Mouse (Mus musculus) layer of hippocampus, postnatal 36 days (tissue): Measurements from ENCODE around the gene Slc45a1. TPM values are rescaled to one million over a fixed set of nuclear protein-coding genes. Genes with fewer than 3 reads are reported as not detected.
A peak's percentile ranks its signal among the peaks of the same experiment; 100 is the strongest.
"Not testable (repeated sequence)": the region's sequence is repeated elsewhere in the genome, so short reads cannot be mapped to it uniquely, and the experiment has no call there.

Source experiments
- DNase-seq, 2 experiments: peaks; one replicate each; pipeline ENCODE4 v3.0.0; 2022
- total RNA-seq, 2 experiments: library from RNA; stranded (reverse); gene quantifications; 2 replicates each; pipeline ENCODE4 v1.2.3; 2021

Gene Slc45a1
- total RNA-seq, 2 experiments from 2014 or later: 35.0 to 36.2 TPM

DNA sequence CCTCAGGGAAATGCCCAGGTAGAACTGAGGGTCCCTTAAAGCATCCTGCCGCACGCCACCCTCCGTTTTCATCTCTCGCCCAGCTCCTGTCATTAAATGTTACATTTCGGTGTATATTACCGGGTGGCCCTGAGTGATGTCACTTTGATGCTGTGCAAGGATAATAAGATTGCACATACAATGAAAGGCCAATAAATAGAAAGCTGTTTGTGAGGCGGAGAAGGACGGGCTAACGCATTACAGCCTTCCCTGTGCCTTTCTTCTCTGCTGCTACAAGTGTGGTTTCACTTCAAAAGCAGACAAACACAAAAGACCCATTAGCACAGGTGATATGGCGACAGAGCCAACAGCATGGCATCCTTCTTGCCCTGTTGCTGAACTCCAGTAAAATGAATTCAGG is 50.5 kb downstream of the Slc45a1 start:
- DNase-seq: no peak

DNA sequence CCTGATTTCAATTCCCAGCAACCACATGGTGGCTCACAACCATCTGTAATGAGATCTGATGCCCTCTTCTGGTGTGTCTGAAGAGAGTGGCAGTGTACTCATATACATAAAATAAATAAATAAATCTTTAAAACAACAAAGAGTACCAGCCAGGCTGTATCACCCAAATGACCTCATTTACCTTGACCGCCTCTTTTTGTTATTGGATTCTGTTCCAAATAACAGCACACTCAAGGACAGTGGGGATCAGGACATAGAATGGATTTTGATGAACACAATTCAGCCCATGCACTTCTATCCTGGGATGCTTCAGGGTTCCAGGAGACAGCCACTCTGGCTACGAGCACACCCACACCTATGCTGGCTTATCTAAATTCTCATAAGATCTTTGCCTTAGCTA is 51.5 kb downstream of the Slc45a1 start:
- DNase-seq: not testable (repeated sequence)

GRCm38 (mm10) chr4:150599119-150599992 is 52.6 kb downstream of the Slc45a1 start:
- DNase-seq: no peak

- DNase-seq: no peak
These were observed 53.3 kb downstream of the Slc45a1 start for GRCm38 (mm10) chr4:150598686-150599085.

- no peak for DNase-seq
These were observed 56.0 kb downstream of the Slc45a1 start for GRCm38 (mm10) chr4:150595991-150596390.

DNA sequence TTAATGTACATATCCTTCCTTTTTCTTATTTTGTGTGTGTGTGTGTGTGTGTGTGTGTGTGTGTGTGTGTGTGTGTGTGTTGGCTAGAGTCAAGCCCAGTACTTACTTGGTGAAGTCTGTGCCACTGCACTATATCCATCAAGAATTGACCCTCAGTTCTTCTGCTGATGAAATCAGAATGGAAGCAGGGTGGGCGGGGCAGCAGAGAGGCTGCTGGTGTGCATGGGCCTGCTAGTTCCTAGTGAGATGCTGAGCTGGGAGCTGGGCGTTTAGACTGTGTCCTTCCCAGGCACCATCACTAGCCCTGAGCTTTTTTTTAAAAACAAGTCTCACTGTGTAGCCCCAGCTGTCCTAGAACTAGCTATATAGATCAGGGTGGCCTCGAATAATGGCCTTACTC is 56.9 kb downstream of the Slc45a1 start:
- DNase-seq: no peak

DNA sequence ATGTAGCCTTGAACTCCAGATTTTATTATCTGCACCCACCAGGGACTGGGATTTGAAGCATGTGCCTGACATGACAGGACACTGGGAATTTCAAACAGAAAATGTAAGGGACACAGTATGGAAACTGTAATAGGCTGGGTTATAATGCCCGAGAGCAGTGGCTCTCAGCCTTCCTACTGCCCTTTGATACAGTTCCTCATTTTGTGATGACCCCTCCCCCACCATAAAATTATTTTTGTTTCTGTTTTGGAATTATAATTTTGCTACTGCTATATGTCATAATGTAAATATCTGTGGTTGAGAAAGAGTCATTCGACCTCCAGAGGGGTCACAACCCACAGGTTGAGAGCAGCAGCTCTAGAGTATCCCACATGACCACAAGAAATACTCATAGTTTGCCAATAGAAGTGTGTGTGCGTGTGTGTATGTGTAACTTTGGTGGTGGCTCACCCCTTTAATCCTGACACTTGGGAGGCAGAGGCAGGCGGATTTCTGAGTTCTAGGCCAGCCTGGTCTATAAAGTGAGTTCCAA is 57.6 kb downstream of the Slc45a1 start:
- no peak for DNase-seq

- DNase-seq: no peak
These were observed 58.3 kb downstream of the Slc45a1 start for GRCm38 (mm10) chr4:150593473-150594217.

DNA sequence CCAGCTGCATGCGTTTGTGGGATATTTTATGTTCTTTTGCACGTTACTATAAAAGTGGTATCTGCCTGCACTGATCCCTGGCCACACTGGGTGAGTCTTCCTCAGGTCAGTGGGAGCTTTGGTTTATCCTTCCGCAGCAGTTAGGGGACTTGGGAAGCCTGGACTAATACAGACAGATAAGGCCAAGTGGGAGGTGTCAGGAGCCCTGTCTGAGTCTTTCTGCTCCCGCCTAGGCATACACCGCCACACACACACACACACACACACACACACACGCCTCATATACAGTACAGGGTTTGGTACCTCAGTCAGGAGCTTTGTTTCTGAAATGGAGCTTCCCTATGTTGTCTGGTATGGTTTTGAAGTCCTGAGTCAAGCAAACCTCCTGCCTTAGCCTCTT is 59.9 kb downstream of the Slc45a1 start:
- DNase-seq: no peak

DNA sequence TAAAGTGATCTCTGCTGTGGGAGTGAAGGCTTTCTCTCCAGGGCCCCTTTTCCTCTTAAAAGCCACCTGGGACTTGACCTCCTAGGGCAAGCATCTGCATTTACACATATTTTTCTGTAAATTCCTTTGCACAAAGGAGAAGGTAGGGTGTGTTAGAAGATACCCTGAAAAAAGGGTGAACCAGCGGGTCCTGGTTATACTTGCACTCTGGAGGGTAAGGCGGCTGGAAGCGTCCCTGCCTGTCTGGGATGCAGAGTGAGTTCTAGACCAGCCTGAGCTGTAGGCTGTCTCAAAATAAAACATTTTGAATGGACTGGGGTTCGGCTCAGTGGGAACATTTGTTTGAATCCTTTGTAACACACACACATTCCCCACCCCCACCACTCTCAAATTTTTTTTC is 60.4 kb downstream of the Slc45a1 start:
- no peak for DNase-seq

GRCm38 (mm10) chr4:150590621-150591282 is 61.2 kb downstream of the Slc45a1 start:
- no peak for DNase-seq

DNA sequence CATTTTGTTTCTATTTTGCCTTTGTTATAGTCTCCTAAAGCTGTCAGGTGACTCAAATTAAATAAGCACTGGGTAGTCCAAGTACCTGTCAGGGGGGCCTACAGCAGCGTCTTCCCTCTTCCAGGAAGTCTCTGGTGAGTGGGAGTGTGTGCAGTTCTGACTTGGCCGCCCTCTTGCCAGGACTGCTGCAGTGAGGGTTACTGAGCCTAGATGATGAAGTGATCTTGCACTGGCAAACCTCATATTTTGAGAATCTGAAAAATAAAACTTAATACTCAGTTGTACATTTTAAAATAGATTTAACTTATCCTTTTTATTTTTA is 63.7 kb downstream of the Slc45a1 start:
- DNase-seq: no peak

GRCm38 (mm10) chr4:150587597-150588299 is 64.2 kb downstream of the Slc45a1 start:
- DNase-seq: no peak

DNA sequence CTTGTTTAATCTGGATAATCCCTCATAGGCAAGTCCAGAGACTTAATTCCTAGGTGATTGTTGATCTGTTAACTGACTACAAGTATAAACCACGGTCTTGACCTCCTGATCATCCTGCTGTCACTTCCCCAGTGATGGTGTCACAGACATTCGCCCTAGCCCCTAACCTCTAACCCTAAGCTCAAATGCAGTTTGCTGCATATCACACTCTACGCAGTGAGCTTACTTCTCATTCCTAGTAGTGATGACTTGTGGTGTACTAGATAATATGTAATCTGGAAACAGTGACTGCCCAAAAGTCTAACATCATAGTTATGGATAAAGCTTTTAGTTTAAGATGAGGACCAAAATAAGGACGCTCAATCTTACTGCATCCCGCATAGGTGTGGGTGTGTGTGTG is 65.7 kb downstream of the Slc45a1 start:
- DNase-seq: no peak

GRCm38 (mm10) chr4:150585800-150586199 is 66.2 kb downstream of the Slc45a1 start:
- DNase-seq: no peak

- DNase-seq: no peak
These were observed 68.2 kb downstream of the Slc45a1 start for GRCm38 (mm10) chr4:150583777-150584135.

- peak; percentile 54 to 57 for DNase-seq
These were observed 68.8 kb downstream of the Slc45a1 start for GRCm38 (mm10) chr4:150582966-150583776.

- no peak for DNase-seq
These were observed 69.8 kb downstream of the Slc45a1 start for GRCm38 (mm10) chr4:150581931-150582723.
